ENCODE assay signal across 13 mouse cellular contexts in genomic region chr9:13230553-13230952, GRCm38 (mm10). TPM values are rescaled to one million over a fixed set of nuclear protein-coding genes. Genes with fewer than 3 reads are reported as not detected.
DNase-seq lines count a peak whose midpoint lies in the region; ATAC-seq lines count a peak whose summit lies in the region.
"Had no signal": no experiment of that assay in that cellular context is flagged by ENCODE, and none has a peak within 500 bp of the region (broad histone marks: within the 10 kb centered on the region; RNA-seq: fewer than 3 reads in every experiment).

No protein-coding gene starts in this region.

- DNase-seq in heart, postnatal 4 days, result peak; percentile 17
- no peak for DNase-seq in heart, postnatal 36 days
- no peak for DNase-seq in midbrain, embryonic 11.5 days (ENCODE audit: low spot score, missing footprints)
- DNase-seq in embryo, embryonic 10 days (ENCODE audit: low spot score), result peak; percentile 72
- no peak for DNase-seq in lung, postnatal 36 days
- no peak for DNase-seq in urinary bladder, postnatal 4 days (ENCODE audit: low spot score in 2 of 2)
- DNase-seq: adrenal gland, postnatal 36 days; cerebellum, postnatal 36 days; forebrain, postnatal 0 days; gastrocnemius, postnatal 10 days had no signal

- no peaks in the 10 kb centered on the region for H3K4me1 ChIP-seq in midbrain, embryonic 11.5 days (ENCODE audit: control insufficient read depth, insufficient read depth, low read length)
- no peaks in the 10 kb centered on the region for H3K4me1 ChIP-seq in midbrain, embryonic 15.5 days
- no peaks in the 10 kb centered on the region for H3K4me1 ChIP-seq in liver, embryonic 12.5 days
- H3K4me1 ChIP-seq: heart, embryonic 10.5 days had no signal

- no peaks in the 10 kb centered on the region for H3K9me3 ChIP-seq in midbrain, embryonic 11.5 days (ENCODE audit: control insufficient read depth, low read length)
- no peaks in the 10 kb centered on the region for H3K9me3 ChIP-seq in midbrain, embryonic 15.5 days
- H3K9me3 ChIP-seq in liver, embryonic 12.5 days (replicated peaks), result peaks cover 4% of the 10 kb centered on the region; the same call in 1 of the 2 replicates
- H3K9me3 ChIP-seq: heart, embryonic 10.5 days had no signal

- H3K36me3 ChIP-seq in midbrain, embryonic 11.5 days (ENCODE audit: control insufficient read depth, insufficient read depth, low read length), result no peaks in the 10 kb centered on the region
- H3K36me3 ChIP-seq in midbrain, embryonic 15.5 days (replicated peaks), result no peaks in the 10 kb centered on the region
- H3K36me3 ChIP-seq in liver, embryonic 12.5 days, result no peaks in the 10 kb centered on the region
- H3K36me3 ChIP-seq: heart, embryonic 10.5 days had no signal

- intact Hi-C loops in heart, postnatal 36 days (cut with DNase I), result loop anchor here (5.0 kb wide), 2 partner anchors 572 to 1112 kb away; no protein-coding TSS in a partner anchor

- H3K4me2 ChIP-seq in midbrain, embryonic 11.5 days, result no peak overlapping the region
- H3K4me2 ChIP-seq in midbrain, embryonic 15.5 days, result no peak overlapping the region
- no peak overlapping the region for H3K4me2 ChIP-seq in liver, embryonic 12.5 days

- 13% methylated on average over 4 of the region's 4 CpGs for WGBS in midbrain, embryonic 11.5 days
- WGBS in midbrain, embryonic 15.5 days, result 15% methylated on average over 4 of the region's 4 CpGs
- 35% methylated on average over 4 of the region's 4 CpGs for WGBS in liver, embryonic 12.5 days (ENCODE audit: insufficient replicate concordance)

- ATAC-seq in midbrain, embryonic 11.5 days (ENCODE audit: low FRiP score), result 0 out of 2 replicates have a peak, but pooled peaks have one; percentile 16
- ATAC-seq in midbrain, embryonic 15.5 days (replicated peaks), result no peak
- 0 out of 2 replicates have a peak, but pooled peaks have one; percentile 32 for ATAC-seq in liver, embryonic 12.5 days

- no peak overlapping the region for H3K9ac ChIP-seq in midbrain, embryonic 11.5 days (ENCODE audit: low read length)
- H3K9ac ChIP-seq in midbrain, embryonic 15.5 days, result no peak overlapping the region
- H3K9ac ChIP-seq in liver, embryonic 12.5 days, result no peak overlapping the region
- H3K9ac ChIP-seq: forebrain, postnatal 0 days had no signal

- H3K4me3 ChIP-seq in midbrain, embryonic 11.5 days (ENCODE audit: low read depth, low read length), result no peak overlapping the region
- no peak overlapping the region for H3K4me3 ChIP-seq in midbrain, embryonic 15.5 days
- H3K4me3 ChIP-seq in liver, embryonic 12.5 days, result no peak overlapping the region
- H3K4me3 ChIP-seq: heart, embryonic 10.5 days had no signal

- H3K27ac ChIP-seq in midbrain, embryonic 11.5 days (ENCODE audit: low read depth, low read length), result no peak overlapping the region
- no peak overlapping the region for H3K27ac ChIP-seq in midbrain, embryonic 15.5 days
- no peak overlapping the region for H3K27ac ChIP-seq in liver, embryonic 12.5 days
- H3K27ac ChIP-seq: heart, embryonic 10.5 days had no signal

- no peaks in the 10 kb centered on the region for H3K27me3 ChIP-seq in midbrain, embryonic 11.5 days (ENCODE audit: control insufficient read depth, insufficient read depth, low read length)
- H3K27me3 ChIP-seq in midbrain, embryonic 15.5 days (replicated peaks), result no peaks in the 10 kb centered on the region
- no peaks in the 10 kb centered on the region for H3K27me3 ChIP-seq in liver, embryonic 12.5 days (replicated peaks)

RNA-seq across cellular contexts. Expression of gene Jrkl, which starts 15.1 kb away (rescaled TPM):
- total RNA-seq in heart, postnatal 4 days (2021), result 1 to 10 TPM; 7.9 to 8.6 TPM
- total RNA-seq in heart, postnatal 36 days (2021), result 1 to 10 TPM; 6.1 to 6.2 TPM
- polyA plus RNA-seq in midbrain, embryonic 11.5 days (2014; fragmentation: Nextera tagmentation; extraction: Ambion mirVana), result 9.5 and 9.7 TPM in 2 replicates
- 11.0 and 11.3 TPM in 2 replicates for polyA plus RNA-seq in midbrain, embryonic 15.5 days (2015; fragmentation: Nextera tagmentation; extraction: Ambion mirVana)
- polyA plus RNA-seq in liver, embryonic 12.5 days (2016; fragmentation: Nextera tagmentation; extraction: Ambion mirVana), result 3.4 and 3.7 TPM in 2 replicates

RNA-seq across cellular contexts. Expression of gene Ccdc82, which starts 16.2 kb away (rescaled TPM):
- total RNA-seq in heart, postnatal 4 days (2021), result 10 to 100 TPM; 13.0 to 13.5 TPM
- total RNA-seq in heart, postnatal 36 days (2021), result 1 to 10 TPM; 8.7 to 8.9 TPM
- 12.8 and 16.0 TPM in 2 replicates for polyA plus RNA-seq in midbrain, embryonic 11.5 days (2014; fragmentation: Nextera tagmentation; extraction: Ambion mirVana)
- polyA plus RNA-seq in midbrain, embryonic 15.5 days (2015; fragmentation: Nextera tagmentation; extraction: Ambion mirVana), result 12.8 and 13.9 TPM in 2 replicates
- polyA plus RNA-seq in liver, embryonic 12.5 days (2016; fragmentation: Nextera tagmentation; extraction: Ambion mirVana), result 14.0 and 15.2 TPM in 2 replicates

Comparison
In these comparisons a context has a peak if more than half of its experiments do, and no peak if none do; other contexts are left out.
1. DNase-seq: peak in heart, postnatal 4 days (single experiment) and embryo, embryonic 10 days (single experiment); none in heart, postnatal 36 days (0 of 2), midbrain, embryonic 11.5 days (single experiment), lung, postnatal 36 days (single experiment) and urinary bladder, postnatal 4 days (0 of 2).